Mouse (Mus musculus): Measurements from ENCODE around the gene Nhlrc4. TPM values are rescaled to one million over a fixed set of nuclear protein-coding genes. Genes with fewer than 3 reads are reported as not detected.

The Nhlrc4 gene
- total RNA-seq, 2 experiments from 2014 or later, result 1.3 to 1.5 TPM

DNA sequence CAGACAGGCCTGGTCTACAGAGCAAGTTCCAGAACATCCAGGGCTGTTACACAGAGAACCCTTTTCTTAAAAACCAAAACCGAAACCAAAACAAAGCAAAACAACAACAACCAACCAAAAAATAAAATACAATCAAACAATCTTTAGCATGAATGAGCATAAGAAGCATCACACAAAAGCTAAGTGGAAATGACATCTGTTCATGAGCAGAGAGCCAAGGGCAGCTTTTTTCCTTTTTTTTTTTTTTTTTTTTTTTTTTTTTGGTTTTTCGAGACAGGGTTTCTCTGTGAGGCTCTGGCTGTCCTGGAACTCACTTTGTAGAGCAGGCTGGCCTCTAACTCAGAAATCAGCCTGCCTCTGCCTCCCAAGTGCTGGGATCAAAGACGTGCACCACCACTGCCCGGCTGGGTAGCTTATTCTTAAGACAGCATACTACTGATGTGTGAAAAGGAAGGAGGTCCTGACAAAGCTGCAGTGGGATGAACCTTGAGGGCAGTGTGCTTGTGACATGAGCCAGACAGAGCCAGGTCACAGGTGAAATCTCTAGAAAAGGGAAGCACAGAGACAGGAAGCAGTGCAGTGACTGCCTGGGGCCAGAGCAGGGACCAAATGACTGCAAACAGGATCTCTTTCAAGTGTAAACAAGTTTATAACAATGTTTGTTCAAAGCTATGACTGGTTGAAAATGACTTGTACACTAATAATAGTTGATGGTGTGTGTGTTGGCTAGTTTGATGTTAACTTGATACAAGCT, 26.4 kb upstream of the Nhlrc4 start:
- no peak for DNase-seq (ENCODE audit: low spot score in 2 of 2)
- Histone ChIP-seq H3K27ac (peak overlapping the region; percentile 59), H3K4me3 (0 out of 2 replicates have a peak overlapping the region, but pooled peaks have one; percentile 3)
- no peak for TF ChIP-seq CTCF (conservative IDR thresholded peaks at IDR 0.05)

DNA sequence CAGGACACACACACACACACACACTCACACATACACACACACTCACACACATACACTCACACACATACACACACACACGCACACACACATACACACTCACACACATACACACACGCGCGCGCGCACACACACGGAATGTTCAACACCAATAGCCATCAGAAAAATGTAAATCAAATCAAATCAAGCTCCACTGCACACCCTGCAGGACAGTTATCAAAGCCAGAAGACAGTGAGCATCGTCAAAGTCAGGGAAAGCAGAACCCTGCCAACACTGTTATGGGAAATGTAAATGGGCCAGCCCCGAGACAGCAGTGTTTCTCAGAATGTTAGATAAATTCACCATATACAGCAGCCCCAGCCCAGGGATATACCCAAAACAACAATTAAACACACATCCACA, 25.7 kb upstream of the Nhlrc4 start:
- no peak for DNase-seq (ENCODE audit: low spot score in 2 of 2)
- Histone ChIP-seq H3K4me3 (0 out of 2 replicates have a peak overlapping the region, but pooled peaks have one; percentile 3), H3K27ac (peak overlapping the region; percentile 59; the same call in 1 of the 2 replicates)
- TF ChIP-seq CTCF (conservative IDR thresholded peaks at IDR 0.05), result peak; percentile 60

DNA sequence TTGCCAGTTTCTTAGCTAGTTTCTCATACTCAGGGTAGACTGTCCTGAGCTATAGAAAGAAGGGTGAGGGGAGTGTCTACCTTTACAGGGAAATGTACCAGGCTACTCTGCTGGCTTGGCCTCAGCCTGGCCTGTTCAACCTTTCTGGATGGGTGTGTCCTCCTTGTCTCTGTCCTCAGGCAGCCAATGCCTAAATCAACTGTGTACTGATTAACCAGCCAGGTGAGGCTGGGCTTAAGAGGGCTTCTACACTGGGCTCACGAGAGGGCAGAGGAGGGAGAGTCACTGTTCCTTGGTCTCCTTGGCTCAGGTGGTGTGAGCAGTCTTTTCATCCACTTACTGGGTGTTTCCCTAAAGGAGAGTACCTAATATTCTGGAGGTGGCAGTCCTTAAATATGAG, 23.4 kb upstream of the Nhlrc4 start:
- TF ChIP-seq CTCF (conservative IDR thresholded peaks at IDR 0.05), result no peak
- Histone ChIP-seq H3K4me3 (no peak overlapping the region), H3K27ac (no peak overlapping the region)
- DNase-seq (ENCODE audit: low spot score in 2 of 2), result no peak

DNA sequence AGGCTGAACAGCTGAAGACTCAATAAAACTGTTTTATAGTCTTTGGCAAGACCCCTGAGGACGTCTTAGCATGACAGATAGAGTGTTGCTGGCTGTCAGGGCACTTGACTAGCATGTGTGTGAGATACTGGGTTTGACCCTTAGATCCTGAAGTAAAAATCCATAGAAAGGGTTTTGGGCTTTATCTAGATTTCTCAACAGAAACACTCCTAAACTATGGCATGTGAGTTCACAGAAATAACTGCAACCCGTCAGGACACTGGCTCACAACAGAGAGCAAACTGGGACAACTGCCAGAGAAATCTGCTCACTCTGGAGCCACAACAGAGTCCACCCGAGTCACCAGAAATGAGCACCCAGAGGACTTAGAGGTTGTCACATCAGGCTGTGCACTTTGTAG, 22.9 kb upstream of the Nhlrc4 start:
- no peak for DNase-seq (ENCODE audit: low spot score in 2 of 2)
- no peak for TF ChIP-seq CTCF (conservative IDR thresholded peaks at IDR 0.05)
- H3K4me3 ChIP-seq, result no peak overlapping the region
- H3K27ac ChIP-seq, result 0 out of 2 replicates have a peak overlapping the region, but pooled peaks have one; percentile 14

DNA sequence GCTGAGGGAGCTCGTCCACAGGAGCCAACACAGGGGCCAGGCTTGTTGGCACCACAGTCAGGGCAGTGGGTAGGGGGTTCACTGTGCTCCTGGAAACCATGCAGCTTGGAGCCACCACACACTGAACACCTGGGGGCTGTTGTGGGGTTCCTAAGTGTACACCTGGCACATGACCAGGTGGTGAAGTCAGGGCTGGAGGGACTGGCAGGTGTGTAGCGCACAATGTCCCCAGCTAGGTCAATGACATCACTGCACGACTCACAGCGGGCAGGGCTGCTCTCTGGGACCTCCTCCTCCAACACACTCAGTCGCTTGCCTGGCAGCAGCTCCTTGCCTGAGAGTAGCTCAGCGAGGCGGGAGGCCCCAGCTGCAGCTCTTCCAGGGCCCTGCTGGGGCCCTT, 19.5 kb upstream of the Nhlrc4 start:
- no peak for TF ChIP-seq CTCF (conservative IDR thresholded peaks at IDR 0.05)
- 0 out of 2 replicates have a peak overlapping the region, but pooled peaks have one; percentile 15 for H3K27ac ChIP-seq
- no peak for DNase-seq (ENCODE audit: low spot score in 2 of 2)
- no peak overlapping the region for H3K4me3 ChIP-seq

DNA sequence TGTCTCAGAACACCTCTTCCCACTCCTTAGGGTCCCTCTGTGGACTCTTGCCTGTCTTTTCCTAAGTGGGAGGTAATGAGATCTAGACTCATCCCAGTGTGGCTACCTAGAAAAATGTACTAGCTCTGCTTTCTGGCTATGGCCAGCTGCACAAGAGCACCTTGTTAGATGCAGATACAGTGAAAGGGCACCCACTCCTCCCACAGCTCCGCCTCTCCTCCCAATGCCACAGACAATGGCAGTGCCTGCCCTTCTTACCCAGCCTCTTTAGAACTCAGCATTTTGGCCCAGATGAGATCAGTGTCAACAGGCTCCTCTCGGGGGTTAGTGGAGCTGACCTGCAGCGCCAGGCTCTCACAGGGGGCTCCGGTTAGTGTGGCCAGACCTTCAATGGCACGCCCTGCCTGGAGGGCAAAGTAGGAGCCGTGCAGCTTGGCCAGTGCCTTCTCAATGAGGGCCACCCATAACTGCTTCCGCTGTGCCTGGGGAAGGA, 17.7 kb upstream of the Nhlrc4 start:
- no peak for TF ChIP-seq CTCF (conservative IDR thresholded peaks at IDR 0.05)
- no peak for DNase-seq (ENCODE audit: low spot score in 2 of 2)
- no peak overlapping the region for H3K27ac ChIP-seq
- H3K4me3 ChIP-seq, result no peak overlapping the region

DNA sequence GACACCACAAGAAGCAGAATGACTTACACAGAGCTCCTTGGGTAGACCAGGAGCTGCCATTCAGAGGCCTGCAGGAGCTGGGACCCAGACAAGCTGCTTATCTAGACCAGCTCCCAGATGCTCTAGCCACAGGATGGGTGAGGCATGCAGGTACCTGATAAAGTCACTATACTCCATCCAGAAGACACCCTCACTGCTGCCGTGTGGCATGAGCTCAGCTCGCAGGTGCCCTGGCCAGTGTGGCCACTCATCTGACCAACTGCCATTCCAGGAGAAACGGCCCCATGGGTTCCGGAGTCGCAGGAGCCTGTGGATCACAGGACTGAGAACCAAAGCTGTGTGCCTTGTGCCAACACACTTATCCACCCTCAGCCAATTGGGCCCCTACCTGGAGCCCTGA, 16.8 kb upstream of the Nhlrc4 start:
- no peak overlapping the region for H3K4me3 ChIP-seq
- no peak overlapping the region for H3K27ac ChIP-seq
- no peak for DNase-seq (ENCODE audit: low spot score in 2 of 2)
- no peak for TF ChIP-seq CTCF (conservative IDR thresholded peaks at IDR 0.05)

DNA sequence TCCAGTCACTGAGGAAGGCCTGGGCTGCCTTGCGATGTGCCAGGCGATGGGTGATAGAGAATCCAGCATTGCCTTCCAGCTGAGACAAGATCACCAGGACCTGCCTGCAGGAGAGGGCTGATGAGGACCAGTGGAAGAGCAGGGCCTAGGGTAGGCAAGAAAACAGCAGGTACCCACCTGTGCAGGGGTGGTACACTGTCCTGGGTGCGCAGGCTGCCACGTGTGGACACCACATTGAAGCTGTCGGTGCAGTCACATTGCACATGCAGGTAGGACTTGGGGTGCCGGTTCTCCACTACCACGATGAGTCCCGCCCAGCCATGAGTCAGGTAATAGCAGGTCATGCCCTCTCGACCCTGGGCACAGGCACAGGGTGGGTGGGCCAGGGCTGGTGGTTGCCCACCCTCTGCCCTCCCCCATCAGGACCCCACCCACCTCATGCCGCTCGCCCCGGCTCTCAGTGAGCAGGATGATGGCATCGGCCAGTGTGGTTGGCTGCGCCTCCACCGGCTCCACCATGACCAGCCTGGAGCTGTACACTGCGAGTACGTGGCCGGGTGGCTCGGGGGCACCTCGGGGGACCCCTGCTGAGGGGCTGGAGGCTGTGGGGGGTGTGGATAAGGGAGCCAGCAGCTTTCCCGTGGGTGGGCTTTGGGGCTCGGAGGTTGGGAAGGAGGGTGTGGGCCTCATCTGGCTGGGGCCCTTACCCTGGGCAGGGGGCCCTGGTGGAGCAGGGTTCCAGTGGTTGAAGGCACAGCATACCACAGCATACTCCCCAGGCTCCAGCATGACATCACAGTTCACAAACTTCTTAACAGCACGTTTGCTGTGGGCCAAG, 15.1 kb upstream of the Nhlrc4 start:
- Histone ChIP-seq H3K4me3 (no peak overlapping the region), H3K27ac (no peak overlapping the region)
- DNase-seq (ENCODE audit: low spot score in 2 of 2), result no peak
- TF ChIP-seq CTCF (conservative IDR thresholded peaks at IDR 0.05), result no peak

DNA sequence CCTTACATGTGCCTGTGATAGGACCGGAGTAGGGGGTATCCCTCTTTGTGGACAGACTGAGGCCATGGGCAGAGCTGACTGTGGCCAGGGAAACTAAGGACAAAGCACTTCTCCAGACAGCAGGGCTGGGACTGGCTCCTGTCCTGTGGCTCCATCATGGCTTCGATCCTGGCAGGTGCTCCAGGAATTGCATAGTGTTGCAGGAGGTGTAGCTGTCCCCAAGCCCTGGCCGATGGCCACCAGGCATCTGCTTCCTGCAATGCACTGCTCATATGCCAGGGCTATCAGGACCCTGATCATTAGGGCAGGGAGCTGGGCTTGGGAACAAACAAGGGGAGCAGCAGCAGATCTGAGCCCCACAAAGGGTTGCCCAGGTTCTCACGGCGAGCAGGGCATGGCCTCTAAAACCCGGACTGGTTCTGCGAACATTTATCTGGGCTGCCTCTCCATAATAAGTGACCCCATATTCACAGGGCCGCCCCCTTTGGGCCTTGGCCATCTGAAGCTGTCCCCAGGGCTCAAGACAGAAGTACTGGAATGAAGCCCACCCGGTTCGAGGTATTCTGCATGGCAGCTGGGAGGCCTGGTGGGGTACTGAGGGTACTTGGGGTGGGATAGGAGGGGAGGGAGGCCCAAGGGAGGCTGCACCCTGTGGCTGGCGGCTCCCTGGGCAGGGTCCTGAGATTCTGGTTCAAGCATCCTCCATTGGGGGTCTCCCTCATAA, 14.2 kb upstream of the Nhlrc4 start:
- no peak for DNase-seq (ENCODE audit: low spot score in 2 of 2)
- no peak for TF ChIP-seq CTCF (conservative IDR thresholded peaks at IDR 0.05)
- no peak overlapping the region for H3K27ac ChIP-seq
- H3K4me3 ChIP-seq, result no peak overlapping the region

DNA sequence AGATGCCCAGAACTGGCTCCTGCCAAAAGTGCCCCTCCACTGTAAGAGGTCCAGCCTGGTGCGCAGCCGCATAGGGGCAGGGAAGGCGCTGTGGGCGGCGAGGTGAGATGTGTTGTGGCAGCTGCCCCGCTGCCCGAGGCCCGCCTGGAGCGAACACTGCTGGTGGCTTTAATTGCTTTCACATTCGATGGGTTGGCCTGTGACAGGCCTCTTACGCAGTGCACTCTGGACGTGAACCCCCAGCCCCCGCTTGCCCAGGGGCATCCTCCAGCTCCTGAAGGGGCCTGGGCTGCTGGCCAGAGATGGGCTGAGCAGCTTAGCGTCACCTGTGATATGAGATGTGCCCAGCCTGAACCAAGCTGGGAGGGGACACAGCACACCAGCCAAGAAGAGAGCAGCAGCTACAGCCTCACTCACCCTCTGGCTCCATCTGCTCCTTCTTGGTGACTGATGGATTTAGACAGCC, 12.9 kb upstream of the Nhlrc4 start:
- no peak for TF ChIP-seq CTCF (conservative IDR thresholded peaks at IDR 0.05)
- Histone ChIP-seq H3K4me3 (no peak overlapping the region), H3K27ac (no peak overlapping the region)
- no peak for DNase-seq (ENCODE audit: low spot score in 2 of 2)

DNA sequence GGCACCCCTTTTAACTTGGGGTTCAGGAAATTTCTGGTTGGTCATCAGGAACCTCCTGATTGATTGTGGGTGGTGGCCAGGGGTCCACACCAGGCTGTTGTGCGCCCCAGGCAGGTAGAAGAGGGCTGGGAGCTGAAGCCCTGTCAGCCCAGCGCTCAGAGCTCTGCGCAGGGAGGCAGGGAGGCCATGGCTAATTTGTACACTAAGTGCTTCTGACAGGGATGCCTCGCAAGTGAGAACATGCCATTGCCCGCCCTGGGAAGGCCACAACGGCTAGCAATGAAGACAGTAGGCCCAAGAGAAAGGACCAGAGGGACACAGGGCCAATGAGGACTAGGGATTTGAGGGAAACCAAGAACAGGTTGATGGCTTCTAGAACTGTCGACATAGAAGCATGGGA, 11.9 kb upstream of the Nhlrc4 start:
- Histone ChIP-seq H3K27ac (no peak overlapping the region), H3K4me3 (no peak overlapping the region)
- no peak for TF ChIP-seq CTCF (conservative IDR thresholded peaks at IDR 0.05)
- DNase-seq (ENCODE audit: low spot score in 2 of 2), result no peak

DNA sequence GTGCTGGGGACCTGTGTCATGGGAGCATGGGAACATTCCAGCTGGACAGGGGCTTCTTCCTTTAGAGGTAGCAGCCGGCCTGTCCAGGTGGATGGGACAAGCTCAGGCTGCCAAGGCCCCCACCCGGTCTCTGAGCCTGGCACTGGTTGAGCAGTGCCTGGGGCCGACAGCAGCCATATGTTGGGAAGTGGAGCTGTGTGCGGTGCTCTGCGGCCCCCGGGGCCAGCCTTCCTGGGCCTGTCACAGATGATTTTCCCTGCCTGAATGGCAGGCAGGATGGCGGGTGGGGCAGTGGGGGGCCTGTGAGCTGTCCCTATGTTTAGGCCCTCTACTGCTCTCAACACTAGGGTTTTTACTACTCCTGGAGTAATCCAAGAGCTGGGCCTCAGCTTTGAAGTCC, 11.4 kb upstream of the Nhlrc4 start:
- TF ChIP-seq CTCF (conservative IDR thresholded peaks at IDR 0.05), result no peak
- DNase-seq (ENCODE audit: low spot score in 2 of 2), result no peak
- Histone ChIP-seq H3K27ac (no peak overlapping the region), H3K4me3 (no peak overlapping the region)

DNA sequence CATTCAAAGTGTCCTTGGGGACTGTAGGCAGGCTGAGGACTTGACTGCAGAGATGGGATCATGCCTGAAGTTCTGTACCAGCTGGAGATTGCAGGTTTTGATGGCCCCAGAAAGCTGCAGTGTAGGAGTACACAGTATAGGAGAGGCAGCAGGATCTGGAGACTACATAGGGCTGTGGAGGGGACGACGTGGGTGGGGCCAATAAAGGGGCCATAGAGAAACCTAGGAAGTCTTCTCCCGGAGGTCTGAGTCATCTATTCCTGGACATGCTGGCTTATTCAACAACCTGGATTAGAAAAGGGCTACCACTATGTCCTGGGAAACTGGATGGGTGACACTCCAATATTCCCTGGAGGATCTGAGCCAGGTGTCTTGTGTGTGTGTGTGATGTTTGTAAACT, 11.0 kb upstream of the Nhlrc4 start:
- Histone ChIP-seq H3K27ac (no peak overlapping the region), H3K4me3 (no peak overlapping the region)
- DNase-seq (ENCODE audit: low spot score in 2 of 2), result no peak
- no peak for TF ChIP-seq CTCF (conservative IDR thresholded peaks at IDR 0.05)
